Mouse (Mus musculus) naive thymus-derived CD4-positive, alpha-beta T cell, adult 2 months (primary cell): ENCODE measurements at regions not wholly inside any gene's neighbourhood (a gene's known extent, or its start where the extent isn't known, plus 50 kb on each side); places are given as distances from the start of the nearest gene placed in this dataset.

ENCODE experiments used
- DNase-seq: peaks from one replicate; pipeline ENCODE4 v3.0.0-alpha.2; 2011; ENCODE audit warnings: low read depth

GRCm38 (mm10) chr19:14668512-14669181, 70.8 kb upstream of the Tle4 start:
- DNase-seq: peak; percentile 49

DNA sequence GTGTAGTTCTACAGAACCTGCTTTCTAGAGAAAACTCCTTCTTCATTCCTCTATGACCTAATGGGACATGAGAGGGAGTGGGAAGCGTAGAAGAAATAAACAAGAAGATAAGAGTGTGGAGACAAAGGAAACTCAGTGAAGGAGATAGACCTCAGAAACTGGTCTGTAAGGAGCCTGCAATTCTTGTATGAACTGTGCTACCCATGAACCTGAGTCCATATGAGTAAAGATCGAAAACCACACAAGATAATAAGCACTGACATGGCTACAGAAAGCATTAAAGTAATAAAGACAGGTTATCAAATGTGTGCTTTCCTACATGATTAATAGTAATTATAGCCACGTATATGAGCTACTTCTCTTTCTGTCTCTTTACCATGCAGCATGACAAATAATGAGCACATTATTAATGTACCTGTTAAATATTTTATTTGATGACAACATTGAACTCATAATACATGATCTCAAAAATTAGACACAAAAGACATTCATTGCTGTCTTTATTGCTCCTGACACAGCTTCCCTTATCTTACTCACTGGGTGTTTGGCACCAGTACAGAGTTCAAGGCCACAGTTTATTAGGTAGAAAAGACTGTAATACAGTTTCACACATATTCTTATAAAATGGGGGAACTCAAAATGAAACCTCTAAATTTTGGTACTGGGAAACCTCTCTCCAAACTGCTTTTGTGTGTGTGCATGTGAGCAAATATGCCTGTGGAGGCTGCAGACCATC, 67.0 kb upstream of the Tle4 start:
- DNase-seq: no peak

- DNase-seq: no peak
These were observed 66.3 kb upstream of the Tle4 start for GRCm38 (mm10) chr19:14664096-14664586.

GRCm38 (mm10) chr19:14663350-14663749, 65.5 kb upstream of the Tle4 start:
- no peak for DNase-seq

DNA sequence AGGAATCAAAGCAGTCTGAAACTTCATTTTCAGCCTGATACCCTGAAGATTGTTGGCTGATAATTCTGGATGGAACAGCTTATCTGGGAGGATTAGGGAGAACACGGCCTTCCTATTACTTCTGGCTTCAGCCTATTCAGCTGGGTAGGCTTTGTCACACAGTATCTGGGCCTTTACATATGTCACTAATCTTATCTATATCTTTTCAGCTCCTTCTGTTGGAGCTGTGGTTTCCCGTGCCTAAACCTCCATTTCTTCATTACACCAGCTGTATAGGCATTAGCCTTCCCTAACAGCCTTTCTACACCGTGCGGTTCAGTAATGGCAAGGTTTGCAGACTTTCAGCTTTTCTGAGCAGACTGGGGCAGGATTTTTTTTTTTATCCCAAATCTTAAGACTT, 61.9 kb upstream of the Tle4 start:
- no peak for DNase-seq

DNA sequence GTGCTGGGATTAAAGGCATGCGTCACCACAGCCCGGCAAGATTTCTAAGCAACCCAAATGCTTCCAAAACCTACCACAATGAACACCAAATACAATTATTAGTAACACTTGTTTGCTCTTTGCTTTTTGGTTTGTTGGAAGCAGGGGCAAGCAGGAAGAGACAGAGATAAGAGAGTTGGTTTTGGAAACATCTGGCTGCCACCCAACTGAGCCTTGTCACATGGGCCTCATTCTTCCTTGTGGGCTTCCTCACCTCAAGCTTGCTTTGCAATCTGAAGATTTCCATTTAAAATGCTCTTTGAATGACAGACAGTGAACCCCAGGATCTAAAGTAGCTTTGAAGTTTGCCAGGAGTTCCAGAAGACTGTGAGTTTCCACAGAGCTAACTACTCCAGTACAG, 60.6 kb upstream of the Tle4 start:
- DNase-seq: no peak

DNA sequence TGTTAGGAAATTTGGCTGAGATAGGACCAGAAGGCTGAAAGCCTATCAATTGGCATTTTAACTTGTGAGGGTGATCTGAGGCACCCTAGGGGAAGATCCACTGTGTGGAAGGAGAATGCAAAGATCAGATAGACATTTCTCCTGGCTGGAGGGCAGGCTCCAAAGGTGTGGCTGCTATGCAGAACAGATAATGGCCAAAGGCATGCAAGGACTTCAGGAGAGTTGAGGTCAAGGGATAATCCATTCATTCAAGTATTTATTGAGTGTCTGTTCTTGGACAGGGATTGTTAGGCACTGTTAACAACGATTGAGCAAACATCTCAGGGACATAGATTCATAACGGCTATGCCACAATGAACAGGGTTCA, 58.2 kb upstream of the Tle4 start:
- no peak for DNase-seq

DNA sequence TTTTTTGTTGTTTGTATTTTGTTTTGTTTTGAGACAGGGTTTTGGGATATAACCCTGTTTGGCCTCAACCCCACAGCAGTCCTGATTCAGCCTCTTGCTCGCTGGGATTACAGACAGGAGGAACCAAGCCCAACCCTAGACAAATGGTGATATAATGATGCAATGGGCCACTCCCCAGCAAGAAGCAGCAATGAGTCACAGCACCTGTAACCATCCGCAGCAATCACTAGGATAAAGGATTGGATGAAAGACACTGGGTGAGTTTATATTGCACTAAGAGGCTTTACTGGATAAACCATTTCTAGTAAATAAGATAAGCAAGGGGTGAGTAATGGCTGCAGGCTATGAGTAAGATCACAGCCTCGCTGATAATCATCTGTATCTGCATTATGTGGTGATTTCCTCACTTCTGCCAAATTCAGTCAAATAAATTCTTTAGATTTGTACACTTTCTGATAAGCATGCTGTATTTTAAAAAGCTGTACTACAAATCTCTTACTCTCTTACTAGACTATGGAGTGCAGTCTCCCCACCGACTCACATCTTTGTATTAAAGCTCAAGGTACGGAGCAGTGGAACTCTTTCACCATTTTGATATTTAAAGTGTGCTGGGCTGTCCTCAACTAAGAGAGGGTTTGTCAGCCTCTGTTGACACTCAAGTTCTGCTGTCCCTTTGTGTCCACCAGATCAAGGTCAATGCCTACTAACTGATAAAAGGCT, 57.6 kb upstream of the Tle4 start:
- no peak for DNase-seq
